Mouse (Mus musculus): ENCODE measurements around the gene Ankrd34a. TPM values are rescaled to one million over a fixed set of nuclear protein-coding genes. Genes with fewer than 3 reads are reported as not detected.

The Ankrd34a gene
- total RNA-seq, 2 experiments from 2014 or later: 0.76 to 0.77 TPM

- DNase-seq (ENCODE audit: low spot score in 2 of 2): no peak
These were observed 17.7 kb upstream of the Ankrd34a start for GRCm38 (mm10) chr3:96578561-96579238.

GRCm38 (mm10) chr3:96579239-96579750, 17.1 kb upstream of the Ankrd34a start:
- DNase-seq (ENCODE audit: low spot score in 2 of 2): no peak

GRCm38 (mm10) chr3:96579885-96580454, 16.5 kb upstream of the Ankrd34a start:
- DNase-seq (ENCODE audit: low spot score in 2 of 2): peak; percentile 89 to 92

GRCm38 (mm10) chr3:96581141-96581540, 15.3 kb upstream of the Ankrd34a start:
- no peak for DNase-seq (ENCODE audit: low spot score in 2 of 2)

- DNase-seq (ENCODE audit: low spot score in 2 of 2): no peak
These were observed 14.5 kb upstream of the Ankrd34a start for GRCm38 (mm10) chr3:96581771-96582515.

- DNase-seq (ENCODE audit: low spot score in 2 of 2): no peak
These were observed 13.1 kb upstream of the Ankrd34a start for GRCm38 (mm10) chr3:96583386-96583785.

- DNase-seq (ENCODE audit: low spot score in 2 of 2): no peak
These were observed 5.8 kb upstream of the Ankrd34a start for GRCm38 (mm10) chr3:96590657-96591056.

GRCm38 (mm10) chr3:96593374-96593773, 3.1 kb upstream of the Ankrd34a start:
- no peak for DNase-seq (ENCODE audit: low spot score in 2 of 2)

GRCm38 (mm10) chr3:96593790-96594560, 2.5 kb upstream of the Ankrd34a start, which contains the start of gene Polr3gl:
Gene Polr3gl (minus strand): TSS chr3:96594181.
- DNase-seq (ENCODE audit: low spot score in 2 of 2): peak; percentile 87 to 88

- no peak for DNase-seq (ENCODE audit: low spot score in 2 of 2)
These were observed 1.6 kb upstream of the Ankrd34a start for GRCm38 (mm10) chr3:96594851-96595250.

GRCm38 (mm10) chr3:96595661-96596060, 775 bp upstream of the Ankrd34a start:
- DNase-seq (ENCODE audit: low spot score in 2 of 2): no peak

- DNase-seq (ENCODE audit: low spot score in 2 of 2): no peak
These were observed 419 bp downstream of the Ankrd34a start for GRCm38 (mm10) chr3:96596855-96597254.

- DNase-seq (ENCODE audit: low spot score in 2 of 2): no peak
These were observed 1.0 kb downstream of the Ankrd34a start for GRCm38 (mm10) chr3:96597435-96597891.

- DNase-seq (ENCODE audit: low spot score in 2 of 2): peak; percentile 71 to 74
These were observed 2.0 kb downstream of the Ankrd34a start for GRCm38 (mm10) chr3:96598156-96599068.

GRCm38 (mm10) chr3:96599069-96599393, 2.6 kb downstream of the Ankrd34a start:
- DNase-seq (ENCODE audit: low spot score in 2 of 2): no peak

GRCm38 (mm10) chr3:96599411-96599810, 3.0 kb downstream of the Ankrd34a start:
- DNase-seq (ENCODE audit: low spot score in 2 of 2): no peak

GRCm38 (mm10) chr3:96600639-96601250, 4.3 kb downstream of the Ankrd34a start, which contains the start of gene Lix1l:
Gene Lix1l (plus strand): TSS chr3:96601149.
- DNase-seq (ENCODE audit: low spot score in 2 of 2): peak; percentile 82 to 83

- DNase-seq (ENCODE audit: low spot score in 2 of 2): peak; percentile 63 to 69
These were observed 4.9 kb downstream of the Ankrd34a start for GRCm38 (mm10) chr3:96601251-96601787.

Measured in adrenal gland, adult 18-20 months (tissue).